Mouse (Mus musculus): ENCODE results near the gene Ano9. TPM values are rescaled to one million over a fixed set of nuclear protein-coding genes. Genes with fewer than 3 reads are reported as not detected.

The Ano9 gene
- polyA plus RNA-seq, 1 experiment: 2.5 TPM

DNA sequence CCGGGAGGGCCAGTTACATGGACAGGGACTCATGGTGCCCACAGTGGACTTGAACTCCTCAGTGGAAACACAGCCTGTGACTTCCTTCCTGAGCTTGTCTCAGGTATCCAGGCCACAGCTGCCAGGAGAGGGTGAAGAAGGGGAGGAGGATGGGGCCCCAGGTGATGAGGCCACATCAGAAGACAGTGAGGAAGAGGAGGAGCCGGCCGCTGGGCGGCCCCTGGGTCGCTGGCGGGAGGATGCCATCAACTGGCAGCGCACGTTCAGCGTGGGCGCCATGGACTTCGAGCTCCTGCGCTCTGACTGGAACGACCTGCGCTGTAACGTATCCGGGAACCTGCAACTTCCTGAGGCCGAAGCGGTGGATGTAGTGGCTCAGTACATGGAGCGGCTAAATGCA, 49.3 kb downstream of the Ano9 start:
- 89% methylated on average over 19 of the region's 19 CpGs for WGBS
- Histone ChIP-seq H3K4me1 (ENCODE audit: control insufficient read depth, insufficient read depth, low read length) (peaks cover 7% of the 10 kb centered on the region), H3K27ac (ENCODE audit: control insufficient read depth, insufficient read depth, low read depth, low read length, poor library complexity) (no peak overlapping the region), H3K4me3 (replicated peaks; ENCODE audit: control insufficient read depth, low read depth, low read length) (no peak overlapping the region)
- no peak for TF ChIP-seq POLR2A (IDR thresholded peaks at IDR 0.05; ENCODE audit: borderline replicate concordance, control insufficient read depth, low read depth, low read length)
- TF ChIP-seq CTCF (IDR thresholded peaks at IDR 0.05; ENCODE audit: control insufficient read depth, insufficient read depth, low read length): no peak

DNA sequence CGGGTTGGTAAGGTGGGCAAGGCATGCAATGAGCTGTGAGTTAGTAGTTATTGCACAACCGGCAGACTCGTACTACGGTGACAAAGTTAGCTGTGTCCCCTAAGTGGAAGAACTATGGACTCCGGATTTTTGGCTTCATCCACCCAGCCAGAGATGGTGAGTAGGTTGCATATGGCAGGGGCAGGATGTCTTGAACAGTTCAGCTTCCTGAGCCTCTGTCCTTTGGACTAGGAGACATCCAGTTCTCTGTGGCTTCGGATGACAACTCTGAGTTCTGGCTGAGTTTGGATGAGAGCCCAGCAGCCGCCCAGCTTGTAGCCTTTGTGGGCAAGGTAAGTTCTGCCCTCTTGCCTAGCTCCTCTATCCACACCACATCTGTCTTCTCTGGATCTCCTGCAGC, 53.0 kb downstream of the Ano9 start:
- no peak overlapping the region for H3K4me3 ChIP-seq (replicated peaks; ENCODE audit: control insufficient read depth, low read depth, low read length)
- WGBS: 29% methylated on average over 7 of the region's 7 CpGs
- TF ChIP-seq POLR2A (IDR thresholded peaks at IDR 0.05; ENCODE audit: borderline replicate concordance, control insufficient read depth, low read depth, low read length) (no peak), CTCF (IDR thresholded peaks at IDR 0.05; ENCODE audit: control insufficient read depth, insufficient read depth, low read length) (no peak)
- peaks cover 6% of the 10 kb centered on the region for H3K4me1 ChIP-seq (ENCODE audit: control insufficient read depth, insufficient read depth, low read length)
- H3K27ac ChIP-seq (ENCODE audit: control insufficient read depth, insufficient read depth, low read depth, low read length, poor library complexity): no peak overlapping the region

DNA sequence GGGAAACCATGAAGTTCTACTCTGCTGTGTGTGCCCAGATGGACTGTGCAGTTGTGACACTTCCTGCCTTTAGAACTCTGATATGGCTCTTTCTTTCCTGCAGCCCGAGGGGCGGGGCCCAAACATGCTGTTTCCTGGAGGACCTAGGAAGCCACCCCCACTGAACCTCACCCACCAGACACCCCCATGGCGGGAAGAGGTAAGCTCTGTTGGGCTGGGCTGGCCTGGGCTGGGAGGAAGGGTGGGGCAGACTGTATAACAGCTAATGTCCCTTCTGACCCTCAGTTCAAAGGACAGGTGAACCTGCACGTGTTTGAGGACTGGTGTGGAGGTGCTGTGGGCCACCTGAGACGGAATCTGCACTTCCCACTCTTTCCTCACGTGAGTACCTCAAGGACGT, 53.4 kb downstream of the Ano9 start:
- TF ChIP-seq CTCF (IDR thresholded peaks at IDR 0.05; ENCODE audit: control insufficient read depth, insufficient read depth, low read length) (no peak), POLR2A (IDR thresholded peaks at IDR 0.05; ENCODE audit: borderline replicate concordance, control insufficient read depth, low read depth, low read length) (no peak)
- Histone ChIP-seq H3K4me1 (ENCODE audit: control insufficient read depth, insufficient read depth, low read length) (peaks cover 6% of the 10 kb centered on the region), H3K4me3 (replicated peaks; ENCODE audit: control insufficient read depth, low read depth, low read length) (no peak overlapping the region), H3K27ac (ENCODE audit: control insufficient read depth, insufficient read depth, low read depth, low read length, poor library complexity) (no peak overlapping the region)
- 14% methylated on average over 7 of the region's 7 CpGs for WGBS

DNA sequence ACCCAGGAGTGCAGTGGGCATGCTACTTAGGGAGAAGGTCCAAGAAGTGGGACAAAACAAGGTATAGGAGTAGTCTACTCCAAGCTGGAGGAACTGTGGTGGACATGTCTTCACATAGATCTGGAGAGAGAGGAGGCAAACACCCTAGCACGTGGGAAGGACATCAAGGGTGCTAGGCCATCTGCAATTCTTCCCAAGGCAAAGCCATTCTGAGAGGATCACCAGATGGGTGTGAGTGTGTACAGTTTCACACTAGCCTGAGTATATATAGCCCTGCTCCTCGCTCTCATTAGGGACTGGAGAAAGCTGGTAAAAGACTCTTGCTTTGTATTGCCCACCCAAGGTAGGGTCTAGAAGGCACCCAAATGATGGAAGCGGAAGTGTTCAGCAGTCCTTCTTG, 54.3 kb downstream of the Ano9 start:
- Histone ChIP-seq H3K27ac (ENCODE audit: control insufficient read depth, insufficient read depth, low read depth, low read length, poor library complexity) (no peak overlapping the region), H3K4me3 (replicated peaks; ENCODE audit: control insufficient read depth, low read depth, low read length) (no peak overlapping the region), H3K4me1 (ENCODE audit: control insufficient read depth, insufficient read depth, low read length) (peaks cover 6% of the 10 kb centered on the region)
- TF ChIP-seq CTCF (IDR thresholded peaks at IDR 0.05; ENCODE audit: control insufficient read depth, insufficient read depth, low read length): no peak
- TF ChIP-seq POLR2A (IDR thresholded peaks at IDR 0.05; ENCODE audit: borderline replicate concordance, control insufficient read depth, low read depth, low read length): no peak
- 72% methylated on average over 3 of the region's 3 CpGs for WGBS

DNA sequence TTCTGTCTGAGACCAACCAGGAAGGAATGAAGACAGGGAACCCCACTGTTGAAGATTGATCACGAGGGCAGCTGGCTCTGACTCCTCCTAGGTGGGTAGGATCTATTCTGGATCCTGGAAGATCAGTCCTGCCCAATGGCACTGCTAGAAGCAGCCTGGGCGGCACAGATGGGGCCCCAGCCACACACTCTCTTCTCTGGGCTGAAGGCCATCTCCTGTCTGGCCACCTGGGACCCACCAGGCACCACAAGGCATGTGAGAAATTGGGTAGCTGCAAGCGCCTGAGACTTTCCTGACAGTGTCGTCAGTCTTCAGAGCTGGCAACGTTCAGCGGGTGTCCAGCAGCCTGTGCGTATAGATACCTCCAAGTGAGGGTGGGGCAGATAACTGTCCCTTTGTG, 55.1 kb downstream of the Ano9 start:
- H3K4me3 ChIP-seq (replicated peaks; ENCODE audit: control insufficient read depth, low read depth, low read length): no peak overlapping the region
- H3K4me1 ChIP-seq (ENCODE audit: control insufficient read depth, insufficient read depth, low read length): peaks cover 6% of the 10 kb centered on the region
- no peak overlapping the region for H3K27ac ChIP-seq (ENCODE audit: control insufficient read depth, insufficient read depth, low read depth, low read length, poor library complexity)
- 35% methylated on average over 7 of the region's 7 CpGs for WGBS
- no peak for TF ChIP-seq POLR2A (IDR thresholded peaks at IDR 0.05; ENCODE audit: borderline replicate concordance, control insufficient read depth, low read depth, low read length)
- no peak for TF ChIP-seq CTCF (IDR thresholded peaks at IDR 0.05; ENCODE audit: control insufficient read depth, insufficient read depth, low read length)

DNA sequence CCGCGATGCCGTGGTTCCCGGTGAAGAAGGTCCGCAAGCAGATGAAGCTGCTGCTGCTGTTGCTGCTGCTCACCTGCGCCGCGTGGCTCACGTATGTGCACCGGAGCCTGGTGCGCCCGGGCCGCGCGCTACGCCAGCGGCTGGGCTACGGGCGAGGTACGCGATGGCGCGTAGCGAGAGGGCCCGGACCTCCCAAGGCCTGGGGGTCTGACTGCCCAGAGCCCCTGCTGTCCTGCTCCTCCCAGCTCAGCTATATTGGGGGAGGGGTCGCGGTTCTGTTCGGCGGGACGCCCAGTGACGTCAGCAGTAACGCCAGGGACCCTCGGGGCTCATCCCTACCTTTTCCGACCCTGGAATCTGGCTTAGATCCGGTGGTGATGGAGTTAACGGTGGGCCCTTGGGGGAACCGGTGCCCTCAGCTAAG, 56.3 kb downstream of the Ano9 start:
- TF ChIP-seq CTCF (IDR thresholded peaks at IDR 0.05; ENCODE audit: control insufficient read depth, insufficient read depth, low read length) (no peak), POLR2A (IDR thresholded peaks at IDR 0.05; ENCODE audit: borderline replicate concordance, control insufficient read depth, low read depth, low read length) (no peak)
- no peak overlapping the region for H3K4me3 ChIP-seq (replicated peaks; ENCODE audit: control insufficient read depth, low read depth, low read length)
- WGBS: 8% methylated on average over 37 of the region's 37 CpGs
- peaks cover 6% of the 10 kb centered on the region for H3K4me1 ChIP-seq (ENCODE audit: control insufficient read depth, insufficient read depth, low read length)
- no peak overlapping the region for H3K27ac ChIP-seq (ENCODE audit: control insufficient read depth, insufficient read depth, low read depth, low read length, poor library complexity)

DNA sequence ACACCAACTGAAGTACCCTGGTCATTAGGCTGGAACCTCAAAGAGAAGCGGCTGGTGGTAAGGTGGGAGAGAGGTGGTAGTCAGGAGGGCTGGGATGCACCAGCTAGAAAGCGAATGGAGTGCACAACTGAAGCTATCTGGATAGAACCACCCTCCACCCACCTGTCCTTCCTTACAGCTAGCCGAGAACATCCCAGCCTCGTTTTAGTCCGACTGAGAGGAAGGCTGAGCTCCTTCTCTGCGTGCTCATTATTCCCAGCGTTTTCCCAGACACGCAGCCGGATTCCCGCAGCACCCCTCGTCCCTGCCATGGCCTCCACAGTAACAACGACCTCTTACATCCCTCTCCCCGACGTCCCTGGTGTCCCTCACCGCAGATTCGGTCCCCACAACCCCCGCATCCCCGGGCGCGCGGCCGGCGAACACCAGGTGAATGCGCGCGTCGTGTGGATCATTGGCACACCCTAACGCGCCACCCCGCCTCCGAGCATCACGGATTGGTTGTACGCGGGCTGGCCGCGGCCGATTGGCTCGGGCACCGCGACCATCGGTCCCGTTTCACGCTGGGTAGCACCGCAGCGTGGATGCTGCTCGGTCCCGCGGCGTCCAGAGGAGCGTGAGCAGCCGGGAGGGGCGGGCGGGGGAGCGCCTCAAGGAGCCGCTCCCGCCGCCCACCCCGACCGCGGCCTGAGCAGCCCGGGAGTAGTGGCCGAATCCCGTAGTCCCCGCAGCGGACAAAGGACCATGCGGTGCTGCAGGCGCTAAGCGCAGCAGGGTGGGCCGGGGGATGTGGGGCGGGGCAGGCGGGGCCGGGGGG, 57.0 kb downstream of the Ano9 start, which contains the start of gene B4galnt4:
B4galnt4 (plus strand) TSS at position 679 of the 817 bp plus-strand sequence.
- TF ChIP-seq POLR2A (IDR thresholded peaks at IDR 0.05; ENCODE audit: borderline replicate concordance, control insufficient read depth, low read depth, low read length) (no peak), CTCF (IDR thresholded peaks at IDR 0.05; ENCODE audit: control insufficient read depth, insufficient read depth, low read length) (no peak)
- no peak within 1 kb of the TSS for H3K4me3 ChIP-seq (replicated peaks; ENCODE audit: control insufficient read depth, low read depth, low read length)

DNA sequence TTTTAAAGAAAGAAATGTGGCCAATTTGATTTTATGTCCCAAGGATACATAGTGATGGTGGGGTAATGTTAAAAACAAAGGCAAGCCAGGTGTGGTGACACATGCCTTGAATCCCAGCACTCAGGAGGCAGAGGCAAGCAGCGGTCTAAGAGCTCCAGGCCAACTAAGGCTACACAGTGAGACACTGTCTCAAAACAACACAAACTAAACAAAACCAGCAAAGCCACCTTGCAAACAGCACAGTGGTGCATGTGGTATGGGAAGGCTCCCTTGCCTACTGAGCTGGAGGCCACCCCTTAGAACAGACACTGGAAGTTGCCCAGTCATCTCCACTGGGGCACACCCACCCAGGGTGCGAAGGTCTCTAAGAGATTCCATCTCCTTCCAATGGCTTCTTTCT, 57.7 kb downstream of the Ano9 start:
- TF ChIP-seq POLR2A (IDR thresholded peaks at IDR 0.05; ENCODE audit: borderline replicate concordance, control insufficient read depth, low read depth, low read length): no peak
- no peak for TF ChIP-seq CTCF (IDR thresholded peaks at IDR 0.05; ENCODE audit: control insufficient read depth, insufficient read depth, low read length)
- Histone ChIP-seq H3K4me1 (ENCODE audit: control insufficient read depth, insufficient read depth, low read length) (peaks cover 6% of the 10 kb centered on the region), H3K4me3 (replicated peaks; ENCODE audit: control insufficient read depth, low read depth, low read length) (no peak overlapping the region), H3K27ac (ENCODE audit: control insufficient read depth, insufficient read depth, low read depth, low read length, poor library complexity) (no peak overlapping the region)
- 69% methylated on average over 2 of the region's 2 CpGs for WGBS

More for the DNA sequence above, 57.0 kb downstream of the Ano9 start, which contains the start of gene B4galnt4:
- no peak within 1 kb of the TSS for H3K27ac ChIP-seq (ENCODE audit: control insufficient read depth, insufficient read depth, low read depth, low read length, poor library complexity)
- 3% methylated on average over 72 of the region's 72 CpGs for WGBS
- peaks cover 6% of the 10 kb centered on the region for H3K4me1 ChIP-seq (ENCODE audit: control insufficient read depth, insufficient read depth, low read length)

Data from bone marrow, adult 2 months (tissue).